Mouse (Mus musculus) testis, adult 2 months (tissue): ENCODE results near the gene Slc24a5.

ENCODE experiments used
- CTCF ChIP-seq: fragments of 200-500 bp; IDR thresholded peaks from 2 replicates; pipeline ENCODE4 v1.5.1; 2012; ENCODE audit warnings: low read depth, mild to moderate bottlenecking, inconsistent platforms, low read length, moderate library complexity; ENCODE audit not compliant: control insufficient read depth, insufficient read depth, insufficient replicate concordance
- POLR2A ChIP-seq: fragments of 200-500 bp; IDR thresholded peaks from 2 replicates; pipeline ENCODE4 v1.6.1; 2012; ENCODE audit warnings: low read depth, mild to moderate bottlenecking, inconsistent platforms, low read length, moderate library complexity; ENCODE audit not compliant: control insufficient read depth

- TF ChIP-seq CTCF (no peak), POLR2A (no peak)
Observed at GRCm38 (mm10) chr2:125033042-125033743, 34.7 kb upstream of the Slc24a5 start.
